Mouse (Mus musculus): Measurements from ENCODE around the gene Ppp2ca.
"Not testable (repeated sequence)": the region's sequence is repeated elsewhere in the genome, so short reads cannot be mapped to it uniquely, and the experiment has no call there.

Ppp2ca gene

DNA sequence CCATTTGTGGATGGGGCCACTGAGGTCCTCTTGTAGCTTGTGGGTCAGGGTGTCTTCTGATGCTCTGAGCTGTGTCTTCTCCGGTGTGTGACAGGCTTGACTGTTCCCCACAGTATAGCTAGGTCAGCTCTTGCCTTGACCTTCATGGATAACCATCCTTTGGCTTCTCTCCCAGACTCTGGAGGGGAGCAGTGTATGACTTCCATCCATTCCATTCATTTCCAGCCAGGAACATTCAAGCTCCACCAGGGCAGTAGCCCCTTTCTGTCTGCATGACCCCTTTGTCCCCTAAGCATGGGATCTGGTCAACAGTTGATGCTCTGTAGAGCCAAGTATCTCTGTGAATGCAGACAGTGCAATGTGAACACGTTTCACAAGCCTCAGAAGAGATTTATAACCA is 885 bp upstream of the Ppp2ca start:
- no peak for DNase-seq

DNA sequence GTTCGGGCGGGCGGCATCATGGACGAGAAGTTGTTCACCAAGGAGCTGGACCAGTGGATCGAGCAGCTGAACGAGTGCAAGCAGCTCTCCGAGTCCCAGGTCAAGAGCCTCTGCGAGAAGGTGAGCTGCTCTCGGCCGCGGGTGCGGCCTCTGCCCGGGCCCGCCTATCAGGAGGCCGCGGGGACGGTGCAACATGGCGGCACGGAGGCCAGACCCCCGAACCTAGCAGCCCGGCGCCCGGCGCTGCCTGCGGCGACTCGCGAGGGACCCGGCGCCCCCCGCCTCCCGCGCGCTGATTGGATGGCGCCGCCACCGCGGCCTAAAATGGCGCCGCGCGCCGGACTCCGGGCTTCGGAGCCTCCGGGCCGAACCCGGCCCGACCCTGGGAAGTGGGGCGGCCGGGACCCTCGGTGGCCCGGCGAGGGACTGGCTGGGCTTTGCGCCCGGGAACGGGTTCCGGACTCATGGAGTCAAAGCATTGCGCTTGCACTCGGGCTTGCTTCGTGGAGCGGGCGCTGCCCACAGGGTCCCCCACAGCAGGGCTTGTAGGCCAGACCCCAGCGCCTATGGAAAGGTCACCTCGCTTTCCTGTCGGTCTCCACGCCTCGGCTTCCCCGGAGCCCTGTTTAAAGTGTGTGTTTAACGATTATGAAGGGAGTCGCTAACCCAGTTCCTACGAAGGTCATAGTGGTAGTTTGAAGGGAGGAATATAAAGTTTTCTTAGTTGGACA is 715 bp downstream of the Ppp2ca start:
- peak; percentile 81 for DNase-seq

DNA sequence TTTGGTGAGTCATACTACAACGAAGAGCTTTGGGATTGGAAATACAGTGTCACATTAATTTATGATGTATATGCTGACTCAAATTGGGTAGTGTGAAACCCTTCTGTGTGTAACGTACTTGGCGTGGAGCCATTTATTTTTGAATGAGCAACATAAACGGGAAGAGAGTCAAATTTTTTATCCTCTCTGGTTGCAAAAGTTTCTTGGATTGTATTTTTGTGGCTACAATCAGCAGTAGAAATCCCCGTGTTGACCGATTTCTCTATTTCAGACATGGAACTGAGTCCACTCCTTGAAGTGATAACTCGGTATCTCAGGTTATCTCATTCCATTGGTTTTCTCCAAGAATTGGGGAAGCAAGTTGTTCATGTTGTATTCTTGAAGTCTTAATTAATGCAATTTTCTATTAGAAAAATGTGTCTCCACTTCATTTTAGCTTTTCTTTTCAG is 1.3 kb downstream of the Ppp2ca start:
- no peak for DNase-seq

DNA sequence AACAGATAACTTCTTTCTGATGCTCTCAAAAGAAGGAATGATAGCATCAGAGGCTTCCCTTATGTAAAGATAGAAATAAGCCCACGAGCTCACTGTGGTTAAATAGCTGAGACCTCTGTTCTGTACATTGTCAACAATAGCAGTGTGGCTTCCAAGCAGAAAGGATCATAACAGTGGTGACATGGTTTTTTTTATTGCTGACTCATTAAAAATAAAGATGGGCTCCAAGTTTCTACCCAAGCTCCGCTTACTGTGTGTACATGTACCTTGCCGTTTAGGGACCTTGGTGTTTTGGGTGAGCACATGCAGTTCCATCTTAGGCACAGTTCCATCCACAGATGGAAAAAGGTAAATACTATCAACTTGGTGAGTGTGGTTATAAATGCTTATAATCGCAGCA is 4.5 kb downstream of the Ppp2ca start:
- no peak for DNase-seq

DNA sequence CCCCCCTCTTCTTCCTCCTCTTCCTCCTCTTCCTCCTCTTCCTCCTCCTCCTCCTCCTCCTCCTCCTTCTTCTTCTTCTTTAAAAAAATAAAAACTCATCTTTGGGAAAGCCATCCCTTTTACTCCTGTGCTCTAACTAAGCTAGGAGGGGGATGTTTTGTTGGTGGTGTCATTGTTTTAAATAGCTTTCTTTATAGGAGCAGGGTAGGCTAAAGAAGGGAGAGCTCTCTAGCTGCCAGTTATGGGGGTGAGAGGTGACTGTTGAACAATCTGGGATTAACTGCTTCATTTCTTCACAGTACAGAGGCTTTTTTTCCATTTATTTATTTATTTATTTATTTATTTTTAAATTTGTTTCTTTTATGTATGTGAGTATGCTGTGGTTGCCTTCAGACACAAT is 7.0 kb downstream of the Ppp2ca start:
- no peak for DNase-seq

DNA sequence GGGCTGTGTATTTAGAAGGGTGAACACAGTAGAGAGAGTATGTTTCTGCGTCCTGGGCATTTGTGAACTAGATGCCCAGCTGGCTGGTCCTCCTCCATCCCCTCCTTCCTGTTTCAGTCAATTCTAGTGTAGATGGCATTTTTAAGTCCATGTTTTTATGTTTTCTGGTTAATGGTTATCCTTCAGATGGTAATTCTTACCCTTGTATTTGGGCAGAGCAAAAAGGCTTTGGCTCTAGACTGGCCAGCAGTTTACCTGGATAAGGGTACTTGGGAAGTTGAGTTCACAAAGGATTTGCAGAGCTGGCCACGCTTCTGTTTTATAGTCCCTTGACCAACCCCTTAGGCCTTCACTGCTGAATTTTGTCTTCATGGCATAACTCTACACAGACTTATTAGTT is 7.6 kb downstream of the Ppp2ca start:
- no peak for DNase-seq

DNA sequence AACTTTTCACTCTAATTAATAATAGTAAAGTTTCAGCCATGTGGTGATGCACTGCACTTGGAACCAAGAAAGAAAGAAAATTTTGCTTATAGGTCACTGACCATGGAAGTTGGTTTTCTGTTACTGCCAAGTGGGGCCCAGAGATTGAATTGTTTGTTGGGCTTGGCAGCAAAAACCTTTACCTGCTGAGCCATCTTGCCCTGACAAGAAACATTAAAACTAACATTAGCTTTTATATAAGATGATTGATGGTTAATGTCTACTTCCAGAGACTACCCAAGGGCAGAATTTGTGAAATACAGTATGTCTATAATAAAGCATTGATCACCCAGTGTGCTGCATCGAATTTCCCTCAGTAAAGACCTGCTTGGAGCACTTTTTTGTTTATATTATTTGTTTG is 8.0 kb downstream of the Ppp2ca start:
- no peak for DNase-seq

DNA sequence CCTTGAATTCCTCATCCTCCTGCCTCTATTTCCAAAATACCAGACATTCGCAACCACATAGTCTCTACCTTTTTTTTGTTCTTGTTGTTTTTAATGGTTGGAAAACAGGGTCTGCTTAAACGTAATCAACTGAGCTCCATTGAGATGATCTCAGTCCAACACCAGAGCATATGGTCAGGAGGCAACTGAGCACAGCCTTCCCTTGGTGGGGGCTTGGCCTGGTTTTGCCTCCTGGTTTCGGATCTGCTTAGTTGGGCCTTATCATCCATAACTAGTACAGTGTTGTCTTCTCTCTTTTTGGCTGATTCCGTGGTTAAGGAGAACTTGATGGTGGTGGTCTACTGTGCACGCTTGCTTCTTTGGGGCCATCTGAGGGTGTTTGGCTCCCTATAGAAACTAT is 10.3 kb downstream of the Ppp2ca start:
- no peak for DNase-seq

DNA sequence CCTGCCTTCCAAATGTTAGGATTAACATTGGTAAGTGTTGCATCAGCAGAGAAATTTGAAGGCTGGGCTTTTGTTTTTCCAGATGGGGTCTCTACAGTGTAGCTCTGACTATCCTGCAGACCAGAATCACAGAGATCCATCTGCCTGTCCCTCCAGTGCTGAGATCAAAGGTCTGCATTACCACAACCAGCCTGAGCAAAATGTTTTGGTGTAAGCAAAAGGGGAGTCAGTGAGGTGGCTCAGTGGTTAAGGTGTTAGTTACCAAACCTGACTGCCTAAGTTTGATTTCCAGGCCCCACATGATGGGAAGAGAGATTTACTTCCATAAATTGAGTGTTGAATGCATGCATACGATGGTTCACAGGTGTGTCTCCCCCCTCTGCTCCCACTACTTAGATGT is 10.9 kb downstream of the Ppp2ca start:
- no peak for DNase-seq

DNA sequence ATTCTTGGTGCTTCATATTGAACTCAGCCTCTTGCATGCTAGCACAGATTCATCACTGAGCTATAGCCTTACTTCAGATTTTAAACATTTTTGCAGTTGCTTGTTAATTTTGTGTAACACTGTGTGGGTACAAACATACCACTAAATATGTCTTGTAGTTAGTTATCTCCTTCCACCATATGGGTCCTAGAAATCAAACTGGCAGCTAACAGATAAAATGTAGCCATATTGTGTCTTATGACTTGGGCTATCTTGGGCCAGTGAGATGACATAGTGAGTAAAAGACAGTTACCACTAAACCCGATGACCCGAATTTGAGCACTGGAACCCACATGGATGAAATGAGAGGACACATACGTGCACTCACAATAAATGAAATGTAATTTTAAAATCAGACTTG is 17.0 kb downstream of the Ppp2ca start:
- no peak for DNase-seq

DNA sequence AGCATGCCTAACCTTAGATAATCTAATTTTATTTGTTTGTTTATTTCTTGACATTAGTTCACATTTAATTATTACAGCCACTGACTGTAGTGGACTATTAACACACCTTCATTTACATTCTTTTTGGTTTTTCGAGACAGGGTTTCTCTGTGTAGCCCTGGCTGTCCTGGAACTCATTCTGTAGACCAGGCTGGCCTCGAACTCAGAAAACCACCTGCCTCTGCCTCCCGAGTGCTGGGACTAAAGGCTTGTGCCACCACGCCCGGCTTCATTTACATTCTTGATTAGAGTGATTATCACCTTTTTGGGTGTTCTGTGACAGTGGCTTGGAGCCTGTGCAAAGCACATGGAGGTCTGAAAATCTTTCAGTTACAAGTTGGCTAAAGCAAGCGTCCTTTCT is 17.6 kb downstream of the Ppp2ca start:
- peak; percentile 14 for DNase-seq

DNA sequence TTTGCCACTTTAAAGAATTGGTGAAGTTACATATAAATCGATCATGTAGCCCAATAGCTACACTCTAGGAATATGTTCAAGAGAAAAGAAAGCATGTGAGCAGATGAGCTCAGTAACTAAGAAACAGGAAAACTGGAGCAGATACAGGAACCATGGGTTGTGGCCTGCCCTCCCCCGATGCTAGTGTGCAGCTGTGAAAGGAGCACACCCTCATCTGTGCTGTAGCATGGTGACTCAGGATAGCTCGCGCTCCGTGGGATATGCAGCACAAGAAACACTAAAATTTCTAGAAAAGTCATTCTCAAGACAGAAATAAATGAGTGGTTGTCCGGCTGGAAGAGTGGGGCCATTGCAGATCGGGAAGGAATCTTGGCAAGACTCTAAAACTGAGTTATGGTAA is 18.7 kb downstream of the Ppp2ca start:
- no peak for DNase-seq

DNA sequence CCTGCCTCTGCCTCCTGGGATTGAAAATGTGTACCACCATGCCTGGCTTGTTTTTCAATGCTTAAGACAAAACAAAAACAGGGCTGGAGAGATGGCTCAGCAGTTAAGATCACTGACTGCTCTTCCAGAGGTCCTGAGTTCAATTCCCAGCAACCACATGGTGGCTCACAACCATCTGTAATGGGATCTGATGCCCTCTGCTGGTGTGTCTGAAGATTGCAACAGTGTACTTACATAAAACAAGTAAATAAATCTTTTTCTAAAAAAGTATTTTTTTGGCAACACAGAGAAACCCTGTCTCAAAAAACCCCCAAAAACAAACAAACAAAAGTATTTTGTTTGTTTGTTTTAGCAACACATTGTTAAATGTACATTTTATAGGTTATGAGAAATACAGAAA is 21.9 kb downstream of the Ppp2ca start:
- DNase-seq, result not testable (repeated sequence)

DNA sequence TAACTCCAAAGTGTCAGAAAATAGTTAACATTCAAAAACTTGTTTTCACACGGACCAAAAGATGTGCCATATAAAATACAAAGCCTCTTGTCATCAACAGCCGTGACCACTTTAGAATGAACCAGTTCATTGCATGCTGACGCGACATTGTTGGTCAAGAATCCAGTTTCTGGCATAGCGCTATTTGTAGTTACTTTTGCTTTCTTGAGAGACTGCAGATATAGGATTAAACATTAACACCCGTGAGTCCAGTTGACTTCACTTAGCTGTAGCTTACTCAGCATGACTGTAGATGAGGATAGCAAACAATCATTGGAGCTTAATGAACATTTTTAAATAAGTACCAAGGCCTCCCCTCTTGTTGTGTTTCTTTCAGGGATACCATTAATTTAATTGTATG is 23.6 kb downstream of the Ppp2ca start:
- DNase-seq, result no peak

DNA sequence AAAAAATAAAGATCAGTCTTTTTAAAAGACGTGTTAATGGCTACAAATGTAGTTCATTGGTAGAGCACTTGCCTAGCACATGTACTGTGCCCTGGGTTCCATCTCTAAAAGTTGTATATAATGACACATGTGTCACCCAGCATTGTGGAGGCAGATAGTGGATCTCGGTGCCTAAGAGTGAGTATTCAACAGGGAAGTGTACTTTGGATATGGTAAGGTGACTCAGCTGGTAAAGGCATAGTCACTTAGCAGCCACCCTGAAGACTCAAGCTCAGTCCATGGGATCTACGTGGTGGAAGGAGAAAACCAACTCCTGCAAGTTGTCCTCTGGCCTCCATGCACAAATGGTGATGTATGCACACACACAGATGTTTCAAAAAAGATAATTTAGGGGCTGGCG is 26.0 kb downstream of the Ppp2ca start:
- DNase-seq, result no peak

DNA sequence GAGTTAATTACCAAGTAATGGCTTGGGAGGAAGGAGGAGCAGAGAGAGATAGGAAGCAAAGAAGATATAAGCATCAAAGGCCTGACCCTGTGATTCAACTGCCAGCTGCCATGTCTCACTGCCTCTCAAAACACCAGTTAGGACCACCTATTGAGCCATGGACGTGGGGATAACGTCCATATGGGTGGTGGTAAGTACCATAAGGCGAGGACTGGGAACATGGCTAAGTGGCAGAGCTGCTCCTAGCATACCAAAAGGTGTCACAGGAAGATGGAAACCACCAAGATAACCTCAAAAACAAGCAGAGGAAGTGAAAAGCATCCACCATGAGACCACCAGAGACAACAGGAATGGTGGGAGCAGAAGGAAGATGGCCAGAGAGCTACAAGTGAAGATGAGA is 28.7 kb downstream of the Ppp2ca start:
- no peak for DNase-seq

DNA sequence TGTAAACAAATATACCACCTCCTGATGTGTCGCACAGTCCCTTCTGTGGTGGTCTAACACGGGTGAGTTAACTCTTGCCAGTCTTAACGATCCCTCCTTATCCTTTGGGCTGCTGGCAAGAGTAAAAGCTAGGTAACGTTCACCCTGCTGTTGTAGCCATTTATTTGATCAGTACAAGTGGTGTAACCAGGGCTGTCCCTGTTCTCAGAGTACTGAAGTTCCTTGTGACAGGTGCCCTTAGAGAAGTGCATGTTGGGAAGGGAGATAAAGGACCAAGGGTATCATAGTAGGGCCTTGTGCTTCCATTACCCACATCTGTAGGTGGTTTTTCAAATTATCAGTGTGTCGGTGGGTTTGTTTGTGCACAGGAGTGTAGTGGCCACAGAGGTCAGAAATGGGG is 29.3 kb downstream of the Ppp2ca start:
- no peak for DNase-seq

DNA sequence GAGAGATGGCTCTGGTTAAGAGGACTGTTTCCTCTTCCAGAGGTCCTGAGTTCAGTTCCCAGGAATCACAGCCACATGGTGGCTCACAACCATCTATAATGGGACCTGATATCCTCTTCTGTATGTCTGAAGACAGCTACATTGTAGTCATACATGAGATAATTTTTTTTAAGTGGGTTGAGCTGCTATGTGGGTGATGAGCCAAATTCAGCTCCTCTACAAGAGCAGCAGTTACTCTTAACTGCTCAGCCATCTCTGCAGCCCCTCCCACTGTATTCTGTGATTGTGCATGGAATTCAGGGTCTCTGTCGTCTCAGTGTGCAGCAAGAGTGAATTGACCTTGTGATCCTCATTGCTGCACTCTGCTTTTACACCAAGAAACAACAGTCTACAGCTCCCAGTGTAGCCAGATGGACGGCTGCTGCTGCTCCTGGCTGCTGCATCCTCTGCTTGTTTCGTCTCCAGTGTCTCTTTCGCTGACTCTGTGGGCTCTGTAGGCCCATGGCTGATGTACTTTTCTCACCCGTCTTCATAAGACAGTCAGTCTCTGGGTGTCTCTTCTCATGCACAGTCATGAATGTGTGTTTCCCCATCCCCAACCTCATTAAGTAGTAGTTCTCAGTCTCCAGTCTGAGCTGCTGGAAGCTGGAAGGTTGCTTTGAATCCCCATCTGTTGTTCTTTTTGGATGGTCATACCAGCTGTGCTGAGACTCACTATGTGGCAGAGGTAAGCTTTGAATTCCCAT is 30.0 kb downstream of the Ppp2ca start:
- DNase-seq, result no peak

DNA sequence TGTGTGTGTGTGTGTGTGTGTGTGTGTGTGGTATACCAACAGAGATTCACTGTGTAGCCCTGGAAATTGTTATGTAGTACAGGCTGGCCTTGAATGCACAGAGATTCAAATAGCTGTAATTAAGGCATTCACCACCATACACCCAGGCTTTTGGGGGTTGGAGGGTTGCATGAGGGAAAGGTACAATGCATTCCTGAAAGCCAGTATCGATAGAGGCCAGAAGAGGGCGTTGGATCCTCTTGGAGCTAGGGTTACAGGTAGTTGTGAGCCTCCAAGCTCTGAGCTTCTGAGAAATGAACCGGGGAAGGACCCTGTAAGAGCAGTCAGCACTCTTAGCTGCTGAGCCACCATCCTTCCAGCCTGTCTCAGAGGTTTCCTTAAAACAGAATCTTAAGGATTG is 30.7 kb downstream of the Ppp2ca start:
- no peak for DNase-seq

DNA sequence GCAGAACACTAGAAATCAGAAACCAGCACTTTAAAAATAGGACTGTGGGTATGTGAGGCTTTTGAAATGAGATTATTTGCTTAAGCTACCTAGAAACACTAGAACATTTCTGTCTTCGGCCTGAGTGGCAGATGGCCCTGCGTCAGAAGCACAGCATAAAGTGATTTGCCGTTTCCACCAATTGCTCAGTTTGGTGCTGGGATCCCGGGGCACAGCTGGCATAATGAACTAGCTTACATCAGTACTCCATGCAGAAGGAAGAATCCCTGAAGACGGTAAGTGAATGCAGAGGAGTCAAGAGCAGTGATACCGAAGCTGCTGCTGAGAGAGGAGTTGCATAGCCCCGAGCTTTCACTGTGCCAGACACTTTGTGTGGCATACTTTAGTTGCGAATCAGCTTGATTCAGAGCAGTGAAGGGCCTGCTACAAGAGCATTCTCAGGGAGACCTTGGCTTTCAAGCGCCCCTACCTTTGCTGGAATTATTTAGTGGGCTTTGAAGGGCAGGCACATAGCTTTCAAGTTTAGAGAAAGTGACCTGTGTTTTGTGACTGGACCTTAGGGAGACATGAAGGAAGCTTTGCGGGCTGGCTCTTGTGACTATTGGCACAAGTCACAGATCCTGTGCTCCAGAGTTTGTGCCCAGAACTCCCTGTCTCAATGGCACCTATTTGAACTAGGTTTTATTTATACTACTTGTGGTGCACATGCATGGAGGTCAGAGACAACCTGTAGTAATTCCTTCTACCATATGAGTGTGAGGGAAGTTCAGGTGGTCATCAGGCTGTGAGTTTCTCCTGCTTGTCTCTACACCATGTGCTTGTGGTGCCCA is 31.4 kb downstream of the Ppp2ca start:
- no peak for DNase-seq

DNA sequence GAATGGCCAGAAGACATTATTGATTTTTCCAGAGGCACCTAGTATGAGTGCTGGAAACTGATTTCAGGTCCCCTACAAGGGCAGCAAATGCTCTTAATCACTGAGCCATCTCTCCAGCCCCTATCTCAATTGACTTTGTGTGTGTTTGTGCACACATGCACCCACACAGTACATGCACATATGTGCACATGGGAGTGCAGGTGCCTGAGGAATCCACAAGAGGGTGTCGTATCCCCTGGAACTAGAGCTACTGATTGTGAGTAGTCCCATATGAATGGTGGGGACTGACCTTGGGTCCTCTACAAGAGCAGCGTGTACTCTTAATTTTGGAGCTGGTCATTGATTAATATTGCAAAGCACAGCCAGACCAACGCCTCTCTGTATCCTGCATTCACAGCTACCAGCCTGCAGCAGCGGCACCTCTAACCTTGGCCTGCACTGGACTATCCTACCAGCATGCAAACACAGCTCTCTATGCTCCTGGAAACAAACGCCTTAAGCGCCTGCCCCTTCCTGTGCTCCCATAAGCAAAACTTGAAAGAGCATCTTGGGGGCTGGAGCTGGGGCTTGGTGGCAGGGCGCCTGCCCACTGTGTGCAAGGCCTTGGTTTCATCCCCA is 32.1 kb downstream of the Ppp2ca start:
- DNase-seq, result no peak

DNA sequence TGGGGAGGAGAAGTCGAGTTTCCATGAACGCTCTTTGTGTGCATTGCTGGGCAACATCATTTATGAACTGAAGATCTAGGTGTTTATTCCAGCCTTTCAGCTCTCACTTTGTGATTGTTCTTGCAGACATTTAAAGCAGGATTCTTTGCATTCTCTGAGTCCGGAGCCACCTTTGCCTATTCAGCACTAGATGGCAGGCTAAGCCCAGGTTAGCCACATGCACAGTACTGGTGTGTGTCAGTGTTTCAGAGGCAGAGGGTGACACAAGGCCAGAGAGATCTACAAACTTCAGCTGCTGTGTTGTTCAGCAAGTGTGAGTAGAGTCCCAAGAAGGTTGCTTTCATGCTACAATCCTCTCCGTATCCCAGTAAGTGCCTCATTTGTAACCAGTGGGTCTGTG is 45.2 kb downstream of the Ppp2ca start:
- not testable (repeated sequence) for DNase-seq

DNA sequence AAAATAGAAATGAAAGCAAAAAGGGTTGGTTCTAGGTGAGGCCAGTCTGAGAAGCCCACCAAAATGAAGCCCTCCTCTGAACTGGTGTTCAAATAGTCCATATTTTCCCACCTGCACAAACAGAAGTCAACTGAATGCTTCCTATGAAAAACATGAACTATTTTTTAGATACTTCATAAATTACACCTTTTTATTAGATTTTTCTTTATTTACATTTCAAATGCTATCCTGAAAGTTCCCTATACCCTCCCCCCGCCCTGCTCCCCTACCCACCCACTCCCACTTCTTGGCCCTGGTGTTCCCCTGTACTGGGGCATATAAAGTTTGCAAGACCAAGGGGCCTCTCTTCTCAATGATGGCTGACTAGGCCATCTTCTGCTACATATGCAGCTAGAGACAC is 46.9 kb downstream of the Ppp2ca start, which contains the start of gene Olfr1373:
Gene Olfr1373 (minus strand): TSS at position 101 of the 400 bp plus-strand sequence.
- not testable (repeated sequence) for DNase-seq
